Mouse (Mus musculus): ENCODE data around the gene Trim7. TPM values are rescaled to one million over a fixed set of nuclear protein-coding genes. Genes with fewer than 3 reads are reported as not detected.
"Not testable (repeated sequence)": the region's sequence is repeated elsewhere in the genome, so short reads cannot be mapped to it uniquely, and the experiment has no call there.

Gene Trim7
- polyA plus RNA-seq, 1 experiment from 2014 or later = 0.51 TPM

DNA sequence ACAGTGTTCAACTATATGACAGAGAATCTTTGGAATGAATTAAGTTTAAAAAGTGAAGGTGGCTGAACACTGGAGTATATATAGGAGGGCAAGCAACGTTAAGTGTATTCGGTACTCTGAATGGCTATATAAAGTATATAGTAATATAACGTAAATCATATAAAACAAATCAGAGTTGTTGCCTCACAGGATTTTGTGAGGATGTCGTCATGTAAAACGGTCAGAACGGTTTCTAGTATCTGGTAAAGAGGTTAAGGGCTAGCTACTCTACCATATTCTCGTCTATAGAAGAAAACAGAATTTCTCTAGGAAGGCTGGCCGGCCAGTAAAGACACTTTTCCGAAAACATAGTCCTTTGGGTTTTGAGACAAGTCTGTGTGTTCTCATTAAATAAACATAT is 8.1 kb upstream of the Trim7 start:
- ATAC-seq (replicated peaks; ENCODE audit: low FRiP score) (peak; percentile 7; the same call in 1 of the 2 replicates), DNase-seq (ENCODE audit: low spot score) (no peak)
- H3K9me3 ChIP-seq (ENCODE audit: control insufficient read depth, low read length) = no peaks in the 10 kb centered on the region
- H3K36me3 ChIP-seq (ENCODE audit: control insufficient read depth, insufficient read depth, low read length) = no peaks in the 10 kb centered on the region
- 8% methylated on average over 9 of the region's 9 CpGs for WGBS
- H3K27ac ChIP-seq (ENCODE audit: low read depth, low read length) = peak overlapping the region; percentile 92; the same call in 1 of the 2 replicates
- H3K9ac ChIP-seq (ENCODE audit: low read length) = peak overlapping the region; percentile 87
- peak overlapping the region; percentile 77 for H3K4me3 ChIP-seq (ENCODE audit: low read depth, low read length)
- H3K4me1 ChIP-seq (replicated peaks; ENCODE audit: control insufficient read depth, insufficient read depth, low read length) = peaks cover 6% of the 10 kb centered on the region
- no peaks in the 10 kb centered on the region for H3K27me3 ChIP-seq (ENCODE audit: control insufficient read depth, insufficient read depth, low read length)
- peak overlapping the region; percentile 82 for H3K4me2 ChIP-seq (ENCODE audit: low read depth, low read length, severe bottlenecking)

DNA sequence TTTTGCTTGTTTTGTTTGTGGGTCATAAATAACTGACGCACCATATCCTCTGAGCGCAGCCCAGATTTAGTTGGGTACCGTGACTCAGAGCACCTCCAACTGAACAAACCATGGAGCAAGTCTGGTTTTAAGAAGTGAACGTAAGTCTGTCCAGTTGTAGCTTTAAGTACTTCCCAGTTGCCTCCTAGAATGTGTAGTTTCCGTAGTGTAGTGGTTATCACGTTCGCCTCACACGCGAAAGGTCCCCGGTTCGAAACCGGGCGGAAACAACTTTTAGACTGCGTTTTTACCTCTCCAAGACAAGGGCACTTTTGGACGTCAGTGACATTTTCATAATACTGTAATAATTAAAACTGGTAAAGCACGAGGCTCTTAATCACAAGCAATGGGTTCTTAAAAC is 7.6 kb upstream of the Trim7 start:
- WGBS = 1% methylated on average over 16 of the region's 16 CpGs
- Histone ChIP-seq H3K27me3 (ENCODE audit: control insufficient read depth, insufficient read depth, low read length) (no peaks in the 10 kb centered on the region; the same call in 1 of the 2 replicates), H3K9ac (ENCODE audit: low read length) (peak overlapping the region; percentile 87; the same call in 1 of the 2 replicates), H3K4me3 (ENCODE audit: low read depth, low read length) (peak overlapping the region; percentile 77), H3K36me3 (ENCODE audit: control insufficient read depth, insufficient read depth, low read length) (no peaks in the 10 kb centered on the region), H3K4me1 (replicated peaks; ENCODE audit: control insufficient read depth, insufficient read depth, low read length) (peaks cover 6% of the 10 kb centered on the region), H3K4me2 (ENCODE audit: low read depth, low read length, severe bottlenecking) (peak overlapping the region; percentile 82), H3K9me3 (ENCODE audit: control insufficient read depth, low read length) (no peaks in the 10 kb centered on the region), H3K27ac (ENCODE audit: low read depth, low read length) (no peak overlapping the region)
- ATAC-seq (replicated peaks; ENCODE audit: low FRiP score) (0 out of 2 replicates have a peak, but pooled peaks have one; percentile 1), DNase-seq (ENCODE audit: low spot score) (peak; percentile 90)

DNA sequence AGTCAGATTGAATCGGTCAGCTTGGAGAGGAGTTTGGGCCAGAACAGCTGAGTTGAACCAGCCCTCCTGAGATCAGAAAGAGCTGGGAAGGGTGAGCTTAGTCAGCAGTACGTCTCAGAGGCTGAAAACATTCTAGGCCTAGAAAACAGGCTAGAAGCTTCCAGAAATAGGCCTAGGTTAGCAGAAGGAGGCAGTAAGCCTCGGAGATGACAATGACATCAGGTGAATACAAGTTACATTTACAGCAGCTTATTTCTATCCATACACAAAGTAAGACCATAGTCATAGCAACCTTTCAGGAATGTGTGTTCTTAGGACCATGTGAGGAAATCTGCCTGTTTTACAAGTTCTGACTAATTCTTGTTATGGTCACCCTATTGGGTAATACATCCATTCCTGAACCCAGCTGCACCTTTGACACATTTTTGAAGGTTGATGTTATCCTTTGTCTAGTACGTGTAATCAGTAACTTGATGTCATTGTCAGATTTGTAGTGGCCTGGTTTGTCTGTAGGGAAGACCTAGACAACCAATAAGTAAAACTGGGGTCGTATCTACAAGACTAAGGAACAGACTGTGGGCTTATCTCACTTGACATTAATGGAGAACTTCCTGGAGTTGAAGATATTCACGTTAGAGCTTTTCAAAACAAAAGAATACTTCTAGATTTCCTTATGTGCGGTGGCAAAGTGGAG is 6.2 kb upstream of the Trim7 start:
- peaks cover 10% of the 10 kb centered on the region for H3K27me3 ChIP-seq (ENCODE audit: control insufficient read depth, insufficient read depth, low read length)
- H3K4me2 ChIP-seq (ENCODE audit: low read depth, low read length, severe bottlenecking) = no peak overlapping the region
- no peak overlapping the region for H3K4me3 ChIP-seq (ENCODE audit: low read depth, low read length)
- whole genome bisulfite sequencing = 78% methylated on average over 7 of the region's 7 CpGs
- H3K27ac ChIP-seq (ENCODE audit: low read depth, low read length) = no peak overlapping the region
- ATAC-seq (replicated peaks; ENCODE audit: low FRiP score) = no peak
- no peaks in the 10 kb centered on the region for H3K9me3 ChIP-seq (ENCODE audit: control insufficient read depth, low read length)
- H3K9ac ChIP-seq (ENCODE audit: low read length) = no peak overlapping the region
- H3K36me3 ChIP-seq (ENCODE audit: control insufficient read depth, insufficient read depth, low read length) = no peaks in the 10 kb centered on the region
- DNase-seq (ENCODE audit: low spot score) = no peak
- H3K4me1 ChIP-seq (replicated peaks; ENCODE audit: control insufficient read depth, insufficient read depth, low read length) = peaks cover 12% of the 10 kb centered on the region

DNA sequence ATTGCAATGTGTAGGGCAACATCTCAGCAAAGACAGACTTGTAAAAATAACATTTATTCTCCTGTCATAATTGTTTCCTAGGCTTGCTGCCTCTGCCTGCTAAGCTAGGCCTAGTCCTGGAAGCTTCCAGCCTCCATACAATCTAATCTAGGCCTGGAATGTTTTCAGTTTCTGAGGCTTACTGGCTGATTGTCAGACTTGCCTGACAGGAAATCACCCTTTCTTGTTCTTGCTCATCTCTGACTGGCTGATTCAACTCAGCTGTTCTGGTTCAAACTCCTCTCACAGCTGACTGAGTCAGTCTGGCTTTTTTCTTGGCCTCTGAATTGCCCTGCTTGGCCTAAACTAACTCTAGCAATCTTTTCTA is 5.6 kb upstream of the Trim7 start:
- peaks cover 13% of the 10 kb centered on the region for H3K27me3 ChIP-seq (ENCODE audit: control insufficient read depth, insufficient read depth, low read length)
- no peak overlapping the region for H3K27ac ChIP-seq (ENCODE audit: low read depth, low read length)
- H3K36me3 ChIP-seq (ENCODE audit: control insufficient read depth, insufficient read depth, low read length) = no peaks in the 10 kb centered on the region
- H3K9me3 ChIP-seq (ENCODE audit: control insufficient read depth, low read length) = no peaks in the 10 kb centered on the region
- no peak overlapping the region for H3K4me2 ChIP-seq (ENCODE audit: low read depth, low read length, severe bottlenecking)
- ATAC-seq (replicated peaks; ENCODE audit: low FRiP score) (no peak), DNase-seq (ENCODE audit: low spot score) (no peak)
- no peak overlapping the region for H3K4me3 ChIP-seq (ENCODE audit: low read depth, low read length)
- peaks cover 12% of the 10 kb centered on the region for H3K4me1 ChIP-seq (replicated peaks; ENCODE audit: control insufficient read depth, insufficient read depth, low read length)
- no peak overlapping the region for H3K9ac ChIP-seq (ENCODE audit: low read length)

DNA sequence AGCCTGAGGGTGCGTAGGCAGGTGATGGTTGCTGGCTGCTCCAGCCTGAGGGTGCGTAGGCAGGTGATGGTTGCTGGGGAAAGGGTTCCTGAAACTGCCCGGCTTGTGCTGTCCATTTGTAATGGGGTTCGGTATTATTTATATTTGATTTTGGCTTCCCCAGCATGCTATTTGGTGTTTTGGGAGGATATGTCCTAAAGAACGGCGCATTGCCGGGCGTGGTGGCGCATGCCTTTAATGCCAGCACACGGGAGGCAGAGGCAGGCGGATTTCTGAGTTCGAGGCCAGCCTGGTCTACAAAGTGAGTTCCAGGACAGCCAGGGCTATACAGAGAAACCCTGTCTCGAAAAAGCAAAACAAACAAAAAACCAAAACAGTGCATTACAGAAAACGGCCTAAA is 4.6 kb upstream of the Trim7 start:
- DNase-seq (ENCODE audit: low spot score); H3K4me2 ChIP-seq (ENCODE audit: low read depth, low read length, severe bottlenecking); H3K9ac ChIP-seq (ENCODE audit: low read length); H3K4me1 ChIP-seq (replicated peaks; ENCODE audit: control insufficient read depth, insufficient read depth, low read length); H3K9me3 ChIP-seq (ENCODE audit: control insufficient read depth, low read length); H3K4me3 ChIP-seq (ENCODE audit: low read depth, low read length); ATAC-seq (replicated peaks; ENCODE audit: low FRiP score); H3K36me3 ChIP-seq (ENCODE audit: control insufficient read depth, insufficient read depth, low read length); H3K27ac ChIP-seq (ENCODE audit: low read depth, low read length): not testable (repeated sequence)
- peaks cover 13% of the 10 kb centered on the region for H3K27me3 ChIP-seq (ENCODE audit: control insufficient read depth, insufficient read depth, low read length)
- 86% methylated on average over 14 of the region's 14 CpGs for WGBS

DNA sequence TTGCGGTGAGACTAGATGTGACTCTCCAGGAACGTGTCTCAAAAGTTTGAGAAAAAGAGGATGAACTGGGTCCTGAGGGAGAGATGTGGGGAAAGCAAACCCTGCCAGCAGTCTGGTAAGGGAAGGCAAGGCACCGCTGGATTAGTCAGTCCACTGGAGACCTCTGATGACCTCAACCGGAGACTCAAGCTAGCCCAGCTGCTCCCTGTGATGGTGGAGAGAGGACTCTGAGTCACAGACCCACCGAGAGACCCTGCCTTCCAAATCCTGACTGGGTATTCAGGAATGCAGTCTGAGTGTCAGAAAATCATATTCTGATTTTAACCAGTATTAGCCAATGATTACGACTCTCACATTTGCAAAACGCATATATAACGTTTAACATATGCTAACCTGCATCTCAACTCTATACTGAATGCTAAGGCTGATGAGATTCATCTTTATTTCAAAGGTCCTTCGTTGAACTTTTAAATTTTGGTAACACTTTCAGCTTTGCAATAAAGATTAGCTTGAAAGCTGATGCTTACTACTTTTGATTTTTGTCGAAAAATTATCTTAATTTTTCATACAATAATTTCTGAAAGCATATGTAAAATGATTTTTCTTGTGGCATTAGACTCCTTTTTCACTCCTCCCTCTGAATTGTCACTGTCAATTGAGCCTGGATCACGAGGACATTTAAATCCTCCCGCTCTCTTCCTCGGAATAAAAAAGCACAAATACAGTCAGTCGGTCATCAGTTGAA is 3.0 kb upstream of the Trim7 start:
- Histone ChIP-seq H3K27ac (ENCODE audit: low read depth, low read length) (no peak overlapping the region), H3K36me3 (ENCODE audit: control insufficient read depth, insufficient read depth, low read length) (no peaks in the 10 kb centered on the region), H3K4me3 (ENCODE audit: low read depth, low read length) (peak overlapping the region; percentile 34), H3K4me1 (replicated peaks; ENCODE audit: control insufficient read depth, insufficient read depth, low read length) (0 out of 2 replicates have a peak, but pooled peaks cover 7% of the 10 kb centered on the region), H3K27me3 (ENCODE audit: control insufficient read depth, insufficient read depth, low read length) (peaks cover 13% of the 10 kb centered on the region), H3K4me2 (ENCODE audit: low read depth, low read length, severe bottlenecking) (peak overlapping the region; percentile 58), H3K9ac (ENCODE audit: low read length) (no peak overlapping the region), H3K9me3 (ENCODE audit: control insufficient read depth, low read length) (no peaks in the 10 kb centered on the region)
- WGBS = 32% methylated on average over 14 of the region's 14 CpGs
- DNase-seq (ENCODE audit: low spot score) (no peak), ATAC-seq (replicated peaks; ENCODE audit: low FRiP score) (no peak)

DNA sequence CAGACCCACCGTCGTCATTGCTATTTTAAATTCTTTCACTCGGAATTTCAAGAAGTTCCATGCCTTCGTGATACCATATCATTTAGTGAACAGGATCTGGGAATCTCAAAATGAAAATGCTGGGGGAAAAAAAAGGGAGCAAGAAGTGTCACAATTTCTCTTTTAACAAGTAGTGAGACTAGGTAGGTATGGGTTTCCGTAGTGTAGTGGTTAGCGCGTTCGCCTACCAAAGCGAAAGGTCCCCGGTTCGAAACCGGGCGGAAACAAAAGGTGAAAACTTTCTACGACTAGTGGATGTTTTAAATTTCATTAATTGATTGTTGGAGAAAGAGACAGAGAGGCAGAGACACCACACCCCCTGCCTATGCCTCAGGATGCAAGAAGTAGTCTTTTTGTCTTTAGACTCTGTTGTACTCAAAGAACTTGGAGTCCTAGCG is 2.4 kb upstream of the Trim7 start:
- Histone ChIP-seq H3K4me1 (replicated peaks; ENCODE audit: control insufficient read depth, insufficient read depth, low read length) (0 out of 2 replicates have a peak, but pooled peaks cover 7% of the 10 kb centered on the region), H3K9me3 (ENCODE audit: control insufficient read depth, low read length) (no peaks in the 10 kb centered on the region), H3K9ac (ENCODE audit: low read length) (peak overlapping the region; percentile 45; the same call in 1 of the 2 replicates), H3K27me3 (ENCODE audit: control insufficient read depth, insufficient read depth, low read length) (peaks cover 13% of the 10 kb centered on the region), H3K4me2 (ENCODE audit: low read depth, low read length, severe bottlenecking) (peak overlapping the region; percentile 58), H3K27ac (ENCODE audit: low read depth, low read length) (no peak overlapping the region), H3K36me3 (ENCODE audit: control insufficient read depth, insufficient read depth, low read length) (no peaks in the 10 kb centered on the region), H3K4me3 (ENCODE audit: low read depth, low read length) (peak overlapping the region; percentile 34)
- under 1% methylated on average over 15 of the region's 15 CpGs for WGBS
- ATAC-seq (replicated peaks; ENCODE audit: low FRiP score) = peak; percentile 27; the same call in 1 of the 2 replicates
- DNase-seq (ENCODE audit: low spot score) = peak; percentile 87

DNA sequence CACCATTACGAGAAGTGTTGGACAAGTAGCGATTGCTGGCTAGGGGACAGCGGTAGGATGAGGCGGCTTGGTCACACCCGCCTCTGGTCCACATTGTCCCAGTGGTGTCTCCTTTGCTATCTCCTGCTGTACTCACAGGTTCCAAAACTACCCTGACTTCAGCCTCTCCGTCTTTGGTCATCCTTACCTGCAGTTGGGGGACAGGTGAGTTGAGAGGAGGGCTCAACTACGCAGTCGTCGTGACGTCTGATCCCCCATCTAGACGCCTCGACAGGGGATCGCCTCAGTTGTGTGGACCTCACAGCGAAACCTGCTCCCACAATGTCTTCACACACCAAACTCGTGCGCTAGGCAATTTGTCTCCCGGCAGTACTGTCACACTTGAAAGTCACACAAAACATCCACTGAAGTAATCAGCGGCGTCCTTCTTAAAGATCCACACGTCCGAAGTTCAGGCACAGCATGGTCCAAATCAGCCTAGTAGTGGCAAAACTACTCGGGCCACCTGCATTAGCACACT is 1.6 kb upstream of the Trim7 start:
- Histone ChIP-seq H3K9ac (ENCODE audit: low read length) (peak overlapping the region; percentile 45), H3K9me3 (ENCODE audit: control insufficient read depth, low read length) (no peaks in the 10 kb centered on the region), H3K27ac (ENCODE audit: low read depth, low read length) (no peak overlapping the region), H3K4me3 (ENCODE audit: low read depth, low read length) (peak overlapping the region; percentile 34), H3K4me2 (ENCODE audit: low read depth, low read length, severe bottlenecking) (peak overlapping the region; percentile 58), H3K4me1 (replicated peaks; ENCODE audit: control insufficient read depth, insufficient read depth, low read length) (0 out of 2 replicates have a peak, but pooled peaks cover 7% of the 10 kb centered on the region), H3K27me3 (ENCODE audit: control insufficient read depth, insufficient read depth, low read length) (peaks cover 13% of the 10 kb centered on the region), H3K36me3 (ENCODE audit: control insufficient read depth, insufficient read depth, low read length) (no peaks in the 10 kb centered on the region)
- ATAC-seq (replicated peaks; ENCODE audit: low FRiP score) = no peak
- no peak for DNase-seq (ENCODE audit: low spot score)
- 3% methylated on average over 22 of the region's 22 CpGs for WGBS
